Mouse (Mus musculus): Measurements from ENCODE around the gene Hist1h3g.

DNA sequence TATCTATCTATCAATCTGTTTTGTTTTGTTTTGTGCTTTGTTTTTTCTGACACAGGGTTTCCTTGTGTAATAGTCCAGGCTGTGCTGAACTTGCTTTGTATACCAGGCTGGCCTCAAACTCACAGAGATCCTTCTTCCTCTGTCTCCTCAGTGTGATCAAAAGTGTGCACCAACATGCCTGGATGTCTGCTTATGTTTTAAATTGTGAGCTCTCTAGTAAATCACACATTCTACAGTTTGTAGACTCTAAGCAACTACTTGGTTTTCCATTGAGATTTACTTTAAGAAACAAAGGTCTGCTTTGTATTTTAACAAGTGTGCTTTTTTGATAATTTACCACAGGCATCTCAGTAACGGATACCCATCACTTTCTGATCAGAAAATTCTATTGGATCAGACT lies 42.6 kb downstream of the Hist1h3g start:
- TF ChIP-seq CTCF (IDR thresholded peaks at IDR 0.05): no peak
- TF ChIP-seq POLR2A (IDR thresholded peaks at IDR 0.05; ENCODE audit: insufficient read depth, low read depth, low read length): no peak
